Mouse (Mus musculus) stomach, postnatal 0 days (tissue): ENCODE data around the gene Samd3.

Experiments used
- CTCF ChIP-seq: IDR thresholded peaks from 2 replicates; pipeline ENCODE4 v1.5.1; 2016; ENCODE audit warnings: antibody characterized with exemption, low read depth, mild to moderate bottlenecking, moderate library complexity
- EP300 ChIP-seq: optimal IDR thresholded peaks from 2 replicates; pipeline ENCODE3; 2016; ENCODE audit warnings: antibody characterized with exemption

GRCm38 (mm10) chr10:26202708-26203368 is 26.7 kb upstream of the Samd3 start:
- TF ChIP-seq CTCF (no peak), EP300 (no peak)
